Mouse (Mus musculus): ENCODE measurements around the gene Foxp1. TPM values are rescaled to one million over a fixed set of nuclear protein-coding genes. Genes with fewer than 3 reads are reported as not detected.

The Foxp1 gene
- polyA plus RNA-seq, 2 experiments = 7.9 to 10.6 TPM

DNA sequence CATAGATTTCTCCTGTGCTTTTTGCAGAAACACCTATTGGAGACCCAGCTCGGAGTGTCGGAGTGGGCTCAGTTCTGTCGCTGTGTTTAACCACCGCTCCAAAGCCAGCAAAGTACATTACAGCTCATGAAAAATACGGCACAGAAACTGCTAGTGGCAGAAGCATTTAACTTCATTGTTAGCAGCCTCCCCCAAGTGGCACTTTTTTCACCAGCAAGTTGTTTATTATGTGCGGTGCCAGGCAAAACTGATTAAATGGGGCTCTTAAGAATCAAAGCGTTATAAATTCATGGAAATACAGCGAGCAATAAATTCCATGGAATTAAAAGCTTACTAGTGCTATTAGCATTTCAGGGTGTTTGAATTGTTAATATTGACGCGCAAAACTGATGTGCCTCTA is 289.1 kb downstream of the Foxp1 start:
- 82% methylated on average over 10 of the region's 10 CpGs for WGBS (ENCODE audit: insufficient replicate concordance)
- no peaks in the 10 kb centered on the region for H3K4me1 ChIP-seq (replicated peaks; ENCODE audit: control insufficient read depth in 2 of 2, insufficient read depth in 2 of 2, low read length in 1 of 2)
- TF ChIP-seq CTCF (IDR thresholded peaks at IDR 0.05; ENCODE audit: low read depth) = no peak
- TF ChIP-seq EP300 (IDR thresholded peaks at IDR 0.05; ENCODE audit: low read depth) = no peak

DNA sequence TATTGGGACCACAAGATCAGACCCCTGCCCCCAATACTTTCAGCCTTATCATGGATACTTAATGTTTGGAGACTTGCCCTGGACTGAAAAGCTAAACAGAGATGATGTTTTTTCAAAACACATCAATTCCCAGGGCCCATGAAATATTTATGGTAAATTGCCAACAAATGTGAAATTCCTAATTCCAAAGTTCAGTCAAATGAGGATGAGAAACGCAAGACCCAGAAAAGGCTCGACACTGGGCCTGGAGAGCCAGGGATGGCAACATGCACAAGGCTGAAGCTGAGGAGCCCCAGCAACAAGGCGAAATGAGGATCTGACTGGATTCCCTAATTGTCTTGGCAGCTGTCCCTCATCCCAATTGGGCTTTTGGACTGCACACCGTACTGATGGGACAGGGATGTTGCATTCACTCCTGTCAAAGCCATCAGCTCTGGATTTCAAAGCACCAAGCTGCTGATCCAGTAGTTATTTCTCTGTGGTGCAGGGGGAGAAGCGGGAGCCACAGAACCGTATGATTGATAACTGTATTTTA is 294.1 kb downstream of the Foxp1 start:
- Histone ChIP-seq H3K9ac (replicated peaks) (no peak overlapping the region), H3K27me3 (ENCODE audit: control insufficient read depth, insufficient read depth, low read length) (no peaks in the 10 kb centered on the region), H3K4me3 (ENCODE audit: insufficient read depth in 1 of 2, low read depth in 2 of 2, low read length in 2 of 2) (no peak overlapping the region), H3K4me1 (replicated peaks; ENCODE audit: control insufficient read depth in 2 of 2, insufficient read depth in 2 of 2, low read length in 1 of 2) (0 out of 4 replicates have a peak, but pooled peaks cover 0 to 3% of the 10 kb centered on the region in 2 experiments), H3K27ac (no peak overlapping the region), H3K36me3 (replicated peaks; ENCODE audit: control insufficient read depth, insufficient read depth, low read depth) (no peaks in the 10 kb centered on the region), H3K4me2 (ENCODE audit: low read depth) (no peak overlapping the region), H3K9me3 (ENCODE audit: control insufficient read depth, low read length) (no peaks in the 10 kb centered on the region)
- DNase-seq (ENCODE audit: low read depth in 3 of 3, low spot score in 3 of 3) (no peak), ATAC-seq (ENCODE audit: insufficient read depth) (no peak)
- WGBS (ENCODE audit: insufficient replicate concordance) = 64% methylated on average over 6 of the region's 6 CpGs
- TF ChIP-seq EP300 (IDR thresholded peaks at IDR 0.05; ENCODE audit: low read depth) (no peak), CTCF (IDR thresholded peaks at IDR 0.05; ENCODE audit: low read depth) (no peak)

More for the DNA sequence above, 289.1 kb downstream of the Foxp1 start:
- no peak overlapping the region for H3K4me2 ChIP-seq (ENCODE audit: low read depth)
- H3K27ac ChIP-seq = no peak overlapping the region
- no peak overlapping the region for H3K9ac ChIP-seq (replicated peaks)
- H3K36me3 ChIP-seq (replicated peaks; ENCODE audit: control insufficient read depth, insufficient read depth, low read depth) = no peaks in the 10 kb centered on the region
- no peak for ATAC-seq (ENCODE audit: insufficient read depth)
- DNase-seq (ENCODE audit: low read depth in 3 of 3, low spot score in 3 of 3) = no peak
- no peaks in the 10 kb centered on the region for H3K27me3 ChIP-seq (ENCODE audit: control insufficient read depth, insufficient read depth, low read length)
- no peak overlapping the region for H3K4me3 ChIP-seq (ENCODE audit: insufficient read depth in 1 of 2, low read depth in 2 of 2, low read length in 2 of 2)
- H3K9me3 ChIP-seq (ENCODE audit: control insufficient read depth, low read length) = no peaks in the 10 kb centered on the region

DNA sequence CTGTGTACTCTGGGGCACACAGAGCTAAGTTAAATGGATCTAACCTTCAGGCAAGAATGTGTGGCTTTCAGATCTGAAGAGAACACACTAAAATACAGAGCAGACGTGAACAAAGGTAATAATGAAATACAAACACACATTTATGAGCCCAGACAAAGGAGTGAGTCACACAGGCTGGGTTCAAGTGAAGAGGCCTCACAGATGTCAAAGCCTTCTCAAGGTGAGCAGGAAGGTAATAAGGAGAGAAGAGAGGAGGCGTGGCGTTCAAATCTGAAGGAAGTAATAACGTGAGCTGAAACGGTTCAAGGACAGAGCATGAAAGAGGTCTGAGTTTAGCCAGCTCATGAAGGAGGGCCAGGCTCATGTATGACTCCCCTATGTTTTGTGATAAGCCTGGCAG is 301.4 kb downstream of the Foxp1 start:
- TF ChIP-seq EP300 (IDR thresholded peaks at IDR 0.05; ENCODE audit: low read depth) (no peak), CTCF (IDR thresholded peaks at IDR 0.05; ENCODE audit: low read depth) (no peak)
- Histone ChIP-seq H3K4me1 (replicated peaks; ENCODE audit: control insufficient read depth in 2 of 2, insufficient read depth in 2 of 2, low read length in 1 of 2) (no peaks in the 10 kb centered on the region), H3K9me3 (ENCODE audit: control insufficient read depth, low read length) (no peaks in the 10 kb centered on the region), H3K36me3 (replicated peaks; ENCODE audit: control insufficient read depth, insufficient read depth, low read depth) (no peaks in the 10 kb centered on the region), H3K27ac (no peak overlapping the region), H3K4me2 (ENCODE audit: low read depth) (no peak overlapping the region), H3K4me3 (ENCODE audit: insufficient read depth in 1 of 2, low read depth in 2 of 2, low read length in 2 of 2) (no peak overlapping the region), H3K9ac (replicated peaks) (no peak overlapping the region), H3K27me3 (ENCODE audit: control insufficient read depth, insufficient read depth, low read length) (no peaks in the 10 kb centered on the region)
- ATAC-seq (ENCODE audit: insufficient read depth) = no peak
- WGBS (ENCODE audit: insufficient replicate concordance) = 69% methylated on average over 5 of the region's 5 CpGs
- no peak for DNase-seq (ENCODE audit: low read depth in 3 of 3, low spot score in 3 of 3)

DNA sequence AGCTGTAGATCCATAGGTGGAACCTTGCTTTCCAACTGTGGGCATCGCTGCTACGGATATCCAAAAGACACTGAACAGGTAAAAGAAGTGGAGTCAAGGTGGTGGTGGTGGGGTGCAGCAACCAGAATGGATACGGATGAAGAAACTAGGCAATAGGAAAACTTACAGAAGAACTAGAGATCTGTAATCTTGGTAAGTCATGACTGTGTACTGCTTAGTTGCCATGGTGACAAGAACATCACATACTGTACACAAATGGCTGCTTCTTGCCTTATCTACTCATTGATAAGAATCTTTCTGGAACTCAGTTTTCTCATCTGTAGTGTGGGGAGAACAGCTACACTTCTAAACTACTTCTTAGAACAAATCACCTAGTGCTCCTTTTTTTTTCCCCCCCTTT is 302.0 kb downstream of the Foxp1 start:
- no peak for ATAC-seq (ENCODE audit: insufficient read depth)
- Histone ChIP-seq H3K9me3 (ENCODE audit: control insufficient read depth, low read length) (no peaks in the 10 kb centered on the region), H3K36me3 (replicated peaks; ENCODE audit: control insufficient read depth, insufficient read depth, low read depth) (no peaks in the 10 kb centered on the region), H3K27ac (no peak overlapping the region), H3K4me3 (ENCODE audit: insufficient read depth in 1 of 2, low read depth in 2 of 2, low read length in 2 of 2) (no peak overlapping the region), H3K27me3 (ENCODE audit: control insufficient read depth, insufficient read depth, low read length) (no peaks in the 10 kb centered on the region), H3K9ac (replicated peaks) (no peak overlapping the region), H3K4me2 (ENCODE audit: low read depth) (no peak overlapping the region), H3K4me1 (replicated peaks; ENCODE audit: control insufficient read depth in 2 of 2, insufficient read depth in 2 of 2, low read length in 1 of 2) (no peaks in the 10 kb centered on the region)
- TF ChIP-seq CTCF (IDR thresholded peaks at IDR 0.05; ENCODE audit: low read depth) (no peak), EP300 (IDR thresholded peaks at IDR 0.05; ENCODE audit: low read depth) (no peak)
- no peak for DNase-seq (ENCODE audit: low read depth in 3 of 3, low spot score in 3 of 3)
- 86% methylated on average over 3 of the region's 3 CpGs for WGBS (ENCODE audit: insufficient replicate concordance)

DNA sequence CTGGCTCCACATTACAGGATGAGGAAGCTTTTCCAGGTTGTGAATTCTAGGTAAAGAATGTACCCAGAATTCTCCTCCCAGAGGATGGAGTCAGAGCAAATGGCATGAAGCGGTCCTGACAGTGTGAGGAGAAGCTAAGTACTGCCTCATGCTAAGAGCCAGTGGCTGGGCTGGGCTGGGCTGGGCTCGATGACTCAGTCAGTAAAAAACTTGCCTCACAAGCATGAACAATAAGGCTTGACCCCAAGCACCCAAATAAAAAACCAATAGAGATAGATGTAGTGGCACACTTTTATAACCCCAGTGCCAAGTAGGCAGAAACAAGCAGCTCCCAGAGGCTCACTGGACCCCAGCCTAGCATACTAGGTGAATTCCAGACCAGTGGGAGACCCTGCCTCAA is 304.7 kb downstream of the Foxp1 start:
- H3K9ac ChIP-seq (replicated peaks) = no peak overlapping the region
- TF ChIP-seq EP300 (IDR thresholded peaks at IDR 0.05; ENCODE audit: low read depth) (no peak), CTCF (IDR thresholded peaks at IDR 0.05; ENCODE audit: low read depth) (no peak)
- no peak overlapping the region for H3K4me2 ChIP-seq (ENCODE audit: low read depth)
- no peaks in the 10 kb centered on the region for H3K36me3 ChIP-seq (replicated peaks; ENCODE audit: control insufficient read depth, insufficient read depth, low read depth)
- H3K4me1 ChIP-seq (replicated peaks; ENCODE audit: control insufficient read depth in 2 of 2, insufficient read depth in 2 of 2, low read length in 1 of 2) = no peaks in the 10 kb centered on the region
- WGBS (ENCODE audit: insufficient replicate concordance) = 57% methylated on average over 2 of the region's 2 CpGs
- no peak overlapping the region for H3K27ac ChIP-seq
- H3K9me3 ChIP-seq (ENCODE audit: control insufficient read depth, low read length) = no peaks in the 10 kb centered on the region
- H3K27me3 ChIP-seq (ENCODE audit: control insufficient read depth, insufficient read depth, low read length) = no peaks in the 10 kb centered on the region
- DNase-seq (ENCODE audit: low read depth in 3 of 3, low spot score in 3 of 3) = no peak
- no peak overlapping the region for H3K4me3 ChIP-seq (ENCODE audit: insufficient read depth in 1 of 2, low read depth in 2 of 2, low read length in 2 of 2)
- no peak for ATAC-seq (ENCODE audit: insufficient read depth)
